Comparison of ENCODE assay signal across 13 mouse cellular contexts in genomic region chr8:10922209-10923030, GRCm38 (mm10).
DNase-seq lines count a peak whose midpoint lies in the region; ATAC-seq lines count a peak whose summit lies in the region.
"Had no signal": no experiment of that assay in that cellular context is flagged by ENCODE, and none has a peak within 500 bp of the region (broad histone marks: within the 10 kb centered on the region; RNA-seq: fewer than 3 reads in every experiment).

No protein-coding gene starts in this region.

- H3K4me3 ChIP-seq in kidney, embryonic 14.5 days (ENCODE audit: low read length), result no peak overlapping the region
- no peak overlapping the region for H3K4me3 ChIP-seq in forebrain, embryonic 16.5 days (replicated peaks; ENCODE audit: low read length)
- peak overlapping the region; percentile 4; the same call in 1 of the 2 replicates for H3K4me3 ChIP-seq in midbrain, embryonic 10.5 days

- whole genome bisulfite sequencing in kidney, embryonic 14.5 days, result 42% methylated on average over 12 of the region's 12 CpGs
- 27% methylated on average over 12 of the region's 12 CpGs for WGBS in forebrain, embryonic 16.5 days
- WGBS in midbrain, embryonic 10.5 days, result 30% methylated on average over 12 of the region's 12 CpGs

- H3K4me2 ChIP-seq in kidney, embryonic 14.5 days (replicated peaks; ENCODE audit: low read depth, low read length), result no peak overlapping the region
- H3K4me2 ChIP-seq in forebrain, embryonic 16.5 days (ENCODE audit: low read length), result no peak overlapping the region

- no peak for DNase-seq in kidney, adult 9 months
- peak; percentile 52 for DNase-seq in embryo, embryonic 10.5 days (ENCODE audit: low spot score)
- DNase-seq in midbrain, embryonic 10.5 days (ENCODE audit: low spot score), result no peak
- DNase-seq in urinary bladder, postnatal 36 days (ENCODE audit: low spot score in 2 of 2), result no peak
- DNase-seq in urinary bladder, postnatal 10 days (ENCODE audit: low spot score), result no peak
- no peak for DNase-seq in natural killer cell, adult 2 months (ENCODE audit: low spot score in 2 of 2)
- DNase-seq: adrenal gland, adult 2 months; cerebellum, postnatal 10 days; gastrocnemius, postnatal 10 days; thymus, adult 2 months had no signal

- H3K9ac ChIP-seq in kidney, embryonic 14.5 days (ENCODE audit: low read depth, low read length), result no peak overlapping the region
- H3K9ac ChIP-seq in forebrain, embryonic 16.5 days (replicated peaks; ENCODE audit: low read depth, low read length), result no peak overlapping the region

- no peaks in the 10 kb centered on the region; the same call in 1 of the 2 replicates for H3K27me3 ChIP-seq in kidney, embryonic 14.5 days (ENCODE audit: control insufficient read depth, insufficient read depth, low read length)
- no peaks in the 10 kb centered on the region; the same call in 1 of the 2 replicates for H3K27me3 ChIP-seq in forebrain, embryonic 16.5 days (replicated peaks; ENCODE audit: control insufficient read depth, insufficient read depth, low read length)
- H3K27me3 ChIP-seq in midbrain, embryonic 10.5 days (ENCODE audit: low read depth, poor library complexity, severe bottlenecking), result peaks cover 46% of the 10 kb centered on the region
- H3K27me3 ChIP-seq: CH12.LX had no signal

- H3K27ac ChIP-seq in kidney, embryonic 14.5 days (ENCODE audit: low read depth, low read length), result 0 out of 2 replicates have a peak overlapping the region, but pooled peaks have one; percentile 0
- H3K27ac ChIP-seq in forebrain, embryonic 16.5 days (ENCODE audit: low read length), result peak overlapping the region; percentile 13; the same call in 1 of the 2 replicates
- H3K27ac ChIP-seq in midbrain, embryonic 10.5 days (replicated peaks), result peak overlapping the region; percentile 90

- H3K9me3 ChIP-seq in kidney, embryonic 14.5 days (ENCODE audit: control insufficient read depth, low read length), result no peaks in the 10 kb centered on the region
- no peaks in the 10 kb centered on the region for H3K9me3 ChIP-seq in forebrain, embryonic 16.5 days (ENCODE audit: control insufficient read depth, low read length)
- H3K9me3 ChIP-seq in midbrain, embryonic 10.5 days (replicated peaks), result no peaks in the 10 kb centered on the region

- peaks cover 55% of the 10 kb centered on the region for H3K4me1 ChIP-seq in kidney, embryonic 14.5 days (ENCODE audit: control insufficient read depth, insufficient read depth, low read length)
- H3K4me1 ChIP-seq in forebrain, embryonic 16.5 days (replicated peaks; ENCODE audit: control insufficient read depth, insufficient read depth, low read length), result peaks cover 49% of the 10 kb centered on the region
- H3K4me1 ChIP-seq in midbrain, embryonic 10.5 days, result peaks cover 88% of the 10 kb centered on the region

- ATAC-seq in kidney, embryonic 14.5 days (ENCODE audit: low FRiP score, low TSS enrichment), result no peak
- peak; percentile 15; the same call in 1 of the 2 replicates for ATAC-seq in forebrain, embryonic 16.5 days

- H3K36me3 ChIP-seq in kidney, embryonic 14.5 days (ENCODE audit: control insufficient read depth, insufficient read depth, low read length), result no peaks in the 10 kb centered on the region
- H3K36me3 ChIP-seq in forebrain, embryonic 16.5 days (ENCODE audit: control insufficient read depth, insufficient read depth), result no peaks in the 10 kb centered on the region
- H3K36me3 ChIP-seq in midbrain, embryonic 10.5 days, result no peaks in the 10 kb centered on the region

Comparison
In these comparisons a context has a peak if more than half of its experiments do, and no peak if none do; other contexts are left out.
1. H3K27ac ChIP-seq: peak in every context shown above with its lines; median percentile 90 in midbrain, embryonic 10.5 days; 13 in forebrain, embryonic 16.5 days; 0 in kidney, embryonic 14.5 days.